In genomic region chr11:60219609-60220008, GRCm38 (mm10) we compare ENCODE assay signal across 8 mouse cellular contexts. TPM values are rescaled to one million over a fixed set of nuclear protein-coding genes. Genes with fewer than 3 reads are reported as not detected.
DNase-seq lines count a peak whose midpoint lies in the region; ATAC-seq and TF ChIP-seq lines count a peak whose summit lies in the region.

No protein-coding gene starts in this region.

- H3K27ac ChIP-seq in forebrain, embryonic 14.5 days (ENCODE audit: low read depth, low read length) = no peak overlapping the region
- peak overlapping the region; percentile 84 for H3K27ac ChIP-seq in liver, embryonic 15.5 days (replicated peaks)
- peak overlapping the region; percentile 97 for H3K27ac ChIP-seq in stomach, postnatal 0 days (replicated peaks)

- no peaks in the 10 kb centered on the region for H3K27me3 ChIP-seq in forebrain, embryonic 14.5 days (replicated peaks; ENCODE audit: control insufficient read depth, insufficient read depth, low read length)
- H3K27me3 ChIP-seq in liver, embryonic 15.5 days = no peaks in the 10 kb centered on the region
- H3K27me3 ChIP-seq in stomach, postnatal 0 days (ENCODE audit: control insufficient read depth, insufficient read depth, low read length) = no peaks in the 10 kb centered on the region

- DNase-seq in adrenal gland, adult (ENCODE audit: inconsistent age in 2 of 2, low spot score in 1 of 2) = peak; percentile 38 to 75
- DNase-seq in adrenal gland, adult 2 months = no peak
- DNase-seq in forebrain, embryonic 14.5 days (ENCODE audit: low spot score) = no peak
- DNase-seq in stomach, postnatal 0 days (ENCODE audit: low spot score) = peak; percentile 74
- DNase-seq in gastrocnemius, postnatal 36 days = no peak
- DNase-seq in embryo, embryonic 10.5 days (ENCODE audit: low spot score) = no peak

- TF ChIP-seq EP300 in stomach, postnatal 0 days (optimal IDR thresholded peaks at IDR 0.05) = no peak

- TF ChIP-seq CTCF in stomach, postnatal 0 days (IDR thresholded peaks at IDR 0.05; ENCODE audit: low read depth) = no peak

- H3K4me3 ChIP-seq in forebrain, embryonic 14.5 days (ENCODE audit: low read depth, low read length) = peak overlapping the region; percentile 58
- H3K4me3 ChIP-seq in liver, embryonic 15.5 days (replicated peaks) = peak overlapping the region; percentile 83
- H3K4me3 ChIP-seq in stomach, postnatal 0 days (ENCODE audit: low read depth, low read length) = peak overlapping the region; percentile 66

- peaks cover 14% of the 10 kb centered on the region for H3K4me1 ChIP-seq in forebrain, embryonic 14.5 days (ENCODE audit: control insufficient read depth, insufficient read depth, low read length)
- H3K4me1 ChIP-seq in liver, embryonic 15.5 days (replicated peaks) = peaks cover 93% of the 10 kb centered on the region
- H3K4me1 ChIP-seq in stomach, postnatal 0 days (replicated peaks; ENCODE audit: control insufficient read depth, insufficient read depth) = no peaks in the 10 kb centered on the region; the same call in none of the 2 replicates

- intact Hi-C loops in gastrocnemius, postnatal 36 days (cut with DNase I) = no loop called here

- peak overlapping the region; percentile 69 for H3K4me2 ChIP-seq in forebrain, embryonic 14.5 days (ENCODE audit: low read length)
- H3K4me2 ChIP-seq in liver, embryonic 15.5 days = peak overlapping the region; percentile 78
- H3K4me2 ChIP-seq in stomach, postnatal 0 days (replicated peaks; ENCODE audit: low read depth) = peak overlapping the region; percentile 79

- no peaks in the 10 kb centered on the region for H3K36me3 ChIP-seq in forebrain, embryonic 14.5 days (ENCODE audit: control insufficient read depth, insufficient read depth, low read length)
- peaks cover 29% of the 10 kb centered on the region for H3K36me3 ChIP-seq in liver, embryonic 15.5 days (replicated peaks)
- no peaks in the 10 kb centered on the region for H3K36me3 ChIP-seq in stomach, postnatal 0 days (ENCODE audit: control insufficient read depth, insufficient read depth, low read length)

- H3K9me3 ChIP-seq in forebrain, embryonic 14.5 days (replicated peaks; ENCODE audit: control insufficient read depth, low read length) = no peaks in the 10 kb centered on the region
- H3K9me3 ChIP-seq in liver, embryonic 15.5 days (replicated peaks) = no peaks in the 10 kb centered on the region
- no peaks in the 10 kb centered on the region for H3K9me3 ChIP-seq in stomach, postnatal 0 days (ENCODE audit: control insufficient read depth, low read length)

- H3K9ac ChIP-seq in forebrain, embryonic 14.5 days (ENCODE audit: low read length) = peak overlapping the region; percentile 60
- H3K9ac ChIP-seq in liver, embryonic 15.5 days = peak overlapping the region; percentile 78
- H3K9ac ChIP-seq in stomach, postnatal 0 days (ENCODE audit: low read length) = peak overlapping the region; percentile 85

- ATAC-seq in CD4-positive, CD25-positive, alpha-beta regulatory T cell, adult 4 months = peak; percentile 24
- no peak for ATAC-seq in forebrain, embryonic 14.5 days
- no peak for ATAC-seq in liver, embryonic 15.5 days (ENCODE audit: insufficient read depth)
- 0 out of 2 replicates have a peak, but pooled peaks have one; percentile 22 for ATAC-seq in stomach, postnatal 0 days (ENCODE audit: low FRiP score, low TSS enrichment)

- WGBS in forebrain, embryonic 14.5 days = 47% methylated on average over 8 of the region's 8 CpGs
- 3% methylated on average over 8 of the region's 8 CpGs for WGBS in liver, embryonic 15.5 days (ENCODE audit: insufficient replicate concordance)
- 6% methylated on average over 8 of the region's 8 CpGs for WGBS in stomach, postnatal 0 days

RNA-seq across cellular contexts. Expression of gene Srebf1, which starts 2.8 kb away (rescaled TPM):
- total RNA-seq in adrenal gland, adult 2 months (2021) = 100 to 1,000 TPM; 201 to 250 TPM
- polyA plus RNA-seq in adrenal gland, adult 2 months (2012; rRNA removed) = 661 and 745 TPM in 2 replicates
- polyA plus RNA-seq in CD4-positive, CD25-positive, alpha-beta regulatory T cell, adult 4 months (2017; shearing (Covaris generic)) = 10 to 100 TPM; 20.7 to 28.6 TPM
- 42.6 and 44.3 TPM in 2 replicates for polyA plus RNA-seq in forebrain, embryonic 14.5 days (2014; fragmentation: Nextera tagmentation; extraction: Ambion mirVana)
- 53.5 and 60.6 TPM in 2 replicates for polyA plus RNA-seq in liver, embryonic 15.5 days (2015; fragmentation: Nextera tagmentation; extraction: Ambion mirVana)
- 44.7 and 47.9 TPM in 2 replicates for polyA plus RNA-seq in stomach, postnatal 0 days (2015; fragmentation: Nextera tagmentation; extraction: Ambion mirVana)
- total RNA-seq in gastrocnemius, postnatal 36 days (2021) = 10 to 100 TPM; 18.4 to 21.0 TPM

Comparison
In these comparisons a context has a peak if more than half of its experiments do, and no peak if none do; other contexts are left out.
1. DNase-seq: peak in adrenal gland, adult (2 of 2) and stomach, postnatal 0 days (single experiment); none in adrenal gland, adult 2 months (single experiment), forebrain, embryonic 14.5 days (single experiment), gastrocnemius, postnatal 36 days (0 of 2) and embryo, embryonic 10.5 days (single experiment).
2. ATAC-seq: peak in CD4-positive, CD25-positive, alpha-beta regulatory T cell, adult 4 months (single experiment) and stomach, postnatal 0 days (single experiment); none in forebrain, embryonic 14.5 days (single experiment) and liver, embryonic 15.5 days (single experiment).
3. RNA of gene Srebf1, which starts 2.8 kb away (polyA plus RNA-seq): 661 to 745 TPM in adrenal gland, adult 2 months; 53.5 to 60.6 TPM in liver, embryonic 15.5 days, 44.7 to 47.9 TPM in stomach, postnatal 0 days, 42.6 to 44.3 TPM in forebrain, embryonic 14.5 days and 20.7 to 28.6 TPM in CD4-positive, CD25-positive, alpha-beta regulatory T cell, adult 4 months; every median in the first group is over 10 times any median in the second.
4. Peak in every context shown above with its lines, with median percentiles within 50 percentile points of each other: H3K4me2 ChIP-seq, H3K4me3 ChIP-seq and H3K9ac ChIP-seq.